Mouse (Mus musculus) R1 (cell line): ENCODE data around the gene Rabepk.
"Not testable (repeated sequence)": the region's sequence is repeated elsewhere in the genome, so short reads cannot be mapped to it uniquely, and the experiment has no call there.

Experiments
- DNase-seq: peaks from one replicate; pipeline ENCODE4 v3.0.0-alpha.2; 2018; ENCODE audit warnings: low read depth, low spot score

Rabepk gene

GRCm38 (mm10) chr2:34799357-34800256, at the start of gene Rabepk:
Rabepk (minus strand) TSS chr2:34799912.
- peak; percentile 90 for DNase-seq

- DNase-seq = no peak
These were observed 48.0 kb upstream of the Rabepk start for GRCm38 (mm10) chr2:34847702-34848101.

- peak; percentile 80 for DNase-seq
These were observed 43.7 kb upstream of the Rabepk start for GRCm38 (mm10) chr2:34843211-34843939.

- DNase-seq = no peak
These were observed 42.0 kb upstream of the Rabepk start for GRCm38 (mm10) chr2:34841706-34842105.

GRCm38 (mm10) chr2:34840143-34840542, 40.4 kb upstream of the Rabepk start:
- DNase-seq = not testable (repeated sequence)

GRCm38 (mm10) chr2:34835669-34836068, 36.0 kb upstream of the Rabepk start:
- peak; percentile 82 for DNase-seq

GRCm38 (mm10) chr2:34833624-34834023, 33.9 kb upstream of the Rabepk start:
- peak; percentile 33 for DNase-seq

GRCm38 (mm10) chr2:34832766-34833457, 33.2 kb upstream of the Rabepk start, which contains the start of gene Gm34653:
Gm34653 (plus strand) TSS chr2:34833007.
- not testable (repeated sequence) for DNase-seq

GRCm38 (mm10) chr2:34830066-34830465, 30.4 kb upstream of the Rabepk start:
- DNase-seq = peak; percentile 59

- DNase-seq = no peak
These were observed 28.3 kb upstream of the Rabepk start for GRCm38 (mm10) chr2:34828026-34828425.

- no peak for DNase-seq
These were observed 27.9 kb upstream of the Rabepk start for GRCm38 (mm10) chr2:34827591-34827990.

GRCm38 (mm10) chr2:34826460-34827231, 26.9 kb upstream of the Rabepk start:
- DNase-seq = no peak

GRCm38 (mm10) chr2:34825827-34826459, 26.2 kb upstream of the Rabepk start, which contains the start of gene Fbxw2:
Fbxw2 (minus strand) TSS chr2:34826311.
- DNase-seq = peak; percentile 93

GRCm38 (mm10) chr2:34818492-34818891, 18.8 kb upstream of the Rabepk start:
- no peak for DNase-seq

- DNase-seq = peak; percentile 54
These were observed 16.2 kb upstream of the Rabepk start for GRCm38 (mm10) chr2:34815893-34816292.

GRCm38 (mm10) chr2:34812706-34813105, 13.0 kb upstream of the Rabepk start:
- DNase-seq = peak; percentile 43

- no peak for DNase-seq
These were observed 11.1 kb upstream of the Rabepk start for GRCm38 (mm10) chr2:34810775-34811174.

GRCm38 (mm10) chr2:34809568-34809967, 9.9 kb upstream of the Rabepk start:
- no peak for DNase-seq

- no peak for DNase-seq
These were observed 8.3 kb upstream of the Rabepk start for GRCm38 (mm10) chr2:34808057-34808456.

- no peak for DNase-seq
These were observed 5.7 kb upstream of the Rabepk start for GRCm38 (mm10) chr2:34805364-34805950.
